Mouse (Mus musculus): ENCODE measurements around the gene Cmpk2.
A peak's percentile ranks its signal among the peaks of the same experiment; 100 is the strongest.
"Not testable (repeated sequence)": the region's sequence is repeated elsewhere in the genome, so short reads cannot be mapped to it uniquely, and the experiment has no call there.

Gene Cmpk2

DNA sequence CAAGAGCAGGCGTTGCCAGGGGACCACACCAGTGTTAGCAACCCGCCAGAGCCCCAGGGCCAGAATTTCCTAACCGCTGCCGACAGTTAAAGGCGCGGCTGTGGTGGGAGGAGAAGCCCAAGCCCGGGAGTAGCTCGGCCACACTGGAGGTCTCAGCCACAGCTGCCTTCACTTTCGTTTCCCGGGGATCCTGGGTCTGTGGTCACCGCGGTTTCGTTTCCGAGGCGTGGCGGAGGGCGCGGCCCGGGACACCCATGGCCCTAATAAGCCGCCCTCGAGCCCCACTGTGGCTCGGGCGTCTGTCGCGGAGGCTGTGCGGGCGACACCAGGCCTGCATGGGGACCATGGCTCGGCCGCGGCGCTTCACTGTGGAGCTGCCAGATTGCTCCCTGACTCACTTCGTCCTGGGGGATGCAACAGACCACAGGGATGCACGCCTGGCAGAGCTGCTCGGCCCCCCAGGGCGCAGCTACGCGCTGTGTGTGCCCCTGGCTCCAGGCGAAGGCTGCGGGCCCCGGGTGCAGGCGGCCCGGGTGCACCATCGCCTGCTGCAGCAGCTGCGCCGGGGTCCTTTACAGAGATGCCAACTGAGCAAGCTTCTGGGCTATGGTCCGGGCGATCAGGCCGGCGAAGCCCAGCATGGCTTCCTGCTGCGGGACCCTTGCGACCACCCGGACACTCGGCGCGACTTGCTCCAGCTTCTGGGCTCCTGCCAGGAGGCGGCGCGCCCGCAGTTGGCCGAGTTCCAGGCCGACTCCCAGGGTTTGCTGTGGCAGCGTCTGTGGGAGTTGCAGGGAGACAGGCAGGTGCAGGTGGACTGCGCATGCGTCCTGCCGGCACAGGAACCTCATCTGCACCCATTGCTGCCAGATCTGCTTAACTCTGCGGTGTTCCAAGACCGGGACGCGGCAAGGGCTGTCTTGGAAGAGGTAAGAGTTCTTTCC lies at the start of gene Cmpk2:
TSS of gene Cmpk2 (plus strand) at position 107 of the 944 bp plus-strand sequence.
- DNase-seq (ENCODE audit: low read depth in 2 of 2, low spot score in 2 of 2), result peak; percentile 61 to 71

DNA sequence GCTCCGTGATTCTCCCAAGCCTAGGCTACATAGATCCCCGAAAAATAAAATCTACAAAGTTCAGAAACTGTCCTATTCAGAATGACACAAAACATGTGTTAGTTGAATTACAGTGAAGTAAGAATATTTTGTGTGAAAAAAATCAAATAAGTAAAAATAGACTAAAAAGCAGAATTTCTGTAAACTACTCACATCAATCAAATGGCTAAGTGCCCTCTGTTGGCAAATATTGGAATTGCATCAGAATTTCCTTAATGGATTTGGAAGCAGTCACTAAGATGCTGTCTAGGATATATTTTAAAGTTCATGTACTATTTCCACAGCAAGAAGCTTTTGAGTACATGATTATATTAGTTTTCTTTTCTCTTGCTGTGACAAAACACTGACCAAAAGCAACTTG lies 44.2 kb upstream of the Cmpk2 start:
- DNase-seq (ENCODE audit: low read depth in 2 of 2, low spot score in 2 of 2), result peak in 1 of 2 experiments; percentile 54

DNA sequence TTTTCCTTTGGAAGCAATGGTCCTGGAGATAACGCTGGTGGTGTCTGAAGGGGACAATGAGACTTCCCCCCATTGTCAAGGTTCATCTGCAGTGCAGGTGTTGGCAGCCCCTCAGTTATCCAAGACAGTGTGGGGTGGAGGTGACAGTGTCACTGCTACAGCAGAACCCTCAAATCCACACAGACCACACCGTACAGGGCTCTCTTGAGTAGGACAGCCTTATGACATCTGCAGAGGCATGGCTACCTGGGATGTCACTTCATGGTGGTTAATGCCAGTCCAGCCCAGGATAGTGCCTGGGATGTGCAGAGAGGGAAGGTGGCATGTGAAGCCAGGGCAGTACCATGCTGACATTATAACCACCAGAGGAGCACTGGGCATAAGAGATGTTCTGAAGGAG lies 40.2 kb upstream of the Cmpk2 start:
- DNase-seq (ENCODE audit: low read depth in 2 of 2, low spot score in 2 of 2), result not testable (repeated sequence)

GRCm38 (mm10) chr12:26436334-26436733 lies 32.7 kb upstream of the Cmpk2 start:
- DNase-seq (ENCODE audit: low read depth in 2 of 2, low spot score in 2 of 2), result no peak

DNA sequence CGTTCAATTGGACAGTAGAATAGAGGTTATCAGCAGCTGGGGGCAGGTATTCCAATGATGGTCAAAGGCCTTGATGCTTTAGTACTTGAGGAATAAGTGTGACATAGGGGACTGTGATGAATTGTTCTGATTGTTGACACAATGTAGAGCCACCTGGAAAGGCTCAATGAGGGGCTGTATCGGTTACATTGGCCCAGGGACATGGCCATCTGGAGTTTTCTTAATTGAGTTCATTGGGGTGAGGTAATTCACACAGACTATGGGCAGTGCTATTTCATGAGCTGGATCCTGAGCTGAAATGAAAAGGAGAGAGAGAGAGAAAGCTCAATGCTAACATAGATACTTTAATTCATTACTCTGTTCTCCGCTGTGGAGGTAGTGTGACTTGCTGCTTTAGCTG lies 31.1 kb upstream of the Cmpk2 start:
- DNase-seq (ENCODE audit: low read depth in 2 of 2, low spot score in 2 of 2), result no peak

DNA sequence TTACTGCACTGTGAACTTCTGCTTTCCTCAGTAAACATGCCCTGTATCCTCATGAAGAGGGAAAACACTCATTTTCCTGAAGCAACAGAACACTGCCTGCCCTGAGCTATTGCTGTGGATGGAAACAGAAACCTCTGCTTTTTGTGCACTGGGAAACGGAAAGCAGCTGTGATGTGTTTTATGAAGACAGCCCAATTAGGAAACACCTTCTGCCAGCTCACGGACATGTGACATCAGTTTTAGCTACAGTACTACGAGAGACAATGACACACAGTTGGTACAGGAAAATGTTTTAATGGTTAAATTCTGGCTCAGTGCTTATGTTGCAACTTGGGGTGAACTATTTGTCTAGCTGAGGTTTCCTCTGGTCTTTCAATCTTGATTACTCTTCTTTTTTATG lies 29.6 kb upstream of the Cmpk2 start:
- no peak for DNase-seq (ENCODE audit: low read depth in 2 of 2, low spot score in 2 of 2)

DNA sequence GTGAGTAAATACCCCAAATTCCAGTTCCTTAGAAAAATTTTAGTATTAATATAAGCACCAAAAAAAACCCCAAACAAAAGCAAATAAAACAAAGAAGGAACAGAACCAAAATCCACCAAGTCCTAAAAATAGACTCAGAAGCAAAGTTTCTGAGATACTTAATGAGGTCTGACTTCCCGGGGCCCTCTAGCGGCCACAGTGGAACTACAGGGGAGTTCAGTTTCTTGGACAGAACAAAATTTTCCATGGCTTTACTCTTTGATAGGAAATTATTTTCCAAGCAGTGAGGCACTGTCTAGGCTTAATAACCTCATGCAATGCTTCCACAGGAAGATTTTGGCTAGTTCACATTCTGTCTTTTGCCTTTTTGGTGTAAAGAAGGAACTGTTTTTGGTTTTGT lies 24.9 kb upstream of the Cmpk2 start:
- peak; percentile 16 to 52 for DNase-seq (ENCODE audit: low read depth in 2 of 2, low spot score in 2 of 2)

GRCm38 (mm10) chr12:26444511-26444910 lies 24.5 kb upstream of the Cmpk2 start:
- DNase-seq (ENCODE audit: low read depth in 2 of 2, low spot score in 2 of 2), result no peak

- DNase-seq (ENCODE audit: low read depth in 2 of 2, low spot score in 2 of 2), result no peak
Measured at GRCm38 (mm10) chr12:26446377-26447045, 22.5 kb upstream of the Cmpk2 start.

DNA sequence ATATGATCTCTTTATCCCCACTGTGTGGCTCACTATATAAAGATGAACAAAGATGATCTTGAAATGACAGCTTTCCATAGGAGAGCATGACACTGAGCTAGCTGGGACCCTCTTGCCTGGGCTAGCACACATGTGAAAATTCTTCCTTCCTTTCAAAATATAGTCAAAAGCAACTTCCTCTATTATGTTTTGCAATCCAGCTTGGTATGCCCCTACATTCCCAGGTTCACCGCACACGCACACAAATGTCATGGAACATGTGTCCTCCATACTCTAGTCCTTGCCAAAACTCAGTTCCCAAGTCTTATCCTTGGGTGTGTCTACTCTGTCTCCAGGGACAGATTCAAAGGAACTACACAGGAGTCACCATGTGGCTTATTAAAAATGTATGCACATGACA lies 19.5 kb upstream of the Cmpk2 start:
- DNase-seq (ENCODE audit: low read depth in 2 of 2, low spot score in 2 of 2), result no peak

DNA sequence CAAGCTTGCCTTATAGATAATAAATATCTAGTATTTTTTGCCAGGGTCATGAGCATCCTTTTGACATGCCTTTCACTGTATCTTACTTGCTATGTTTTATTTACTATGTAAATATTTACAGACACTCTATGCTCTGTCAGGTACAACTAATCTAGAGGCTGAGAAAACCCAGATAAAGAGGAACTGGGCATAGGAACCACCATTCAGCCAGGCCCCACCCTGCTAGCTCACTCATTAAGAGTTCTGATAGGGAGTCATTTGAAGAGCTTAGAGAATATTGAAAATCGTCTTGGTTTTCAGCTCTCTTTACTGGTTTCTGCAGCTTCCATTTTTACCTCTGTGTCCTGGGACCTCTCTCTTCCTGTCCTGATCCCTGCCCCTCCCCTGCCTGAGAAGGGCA lies 17.9 kb upstream of the Cmpk2 start:
- no peak for DNase-seq (ENCODE audit: low read depth in 2 of 2, low spot score in 2 of 2)

GRCm38 (mm10) chr12:26452951-26453350 lies 16.1 kb upstream of the Cmpk2 start:
- DNase-seq (ENCODE audit: low read depth in 2 of 2, low spot score in 2 of 2), result no peak

- no peak for DNase-seq (ENCODE audit: low read depth in 2 of 2, low spot score in 2 of 2)
Measured at GRCm38 (mm10) chr12:26454682-26455081, 14.3 kb upstream of the Cmpk2 start.

GRCm38 (mm10) chr12:26456028-26456698 lies 12.8 kb upstream of the Cmpk2 start, which contains the start of gene Rsad2:
TSS of gene Rsad2 (minus strand) at chr12:26456452.
- DNase-seq (ENCODE audit: low read depth in 2 of 2, low spot score in 2 of 2), result peak; percentile 73

- DNase-seq (ENCODE audit: low read depth in 2 of 2, low spot score in 2 of 2), result no peak
Measured at GRCm38 (mm10) chr12:26460091-26460490, 8.9 kb upstream of the Cmpk2 start.

DNA sequence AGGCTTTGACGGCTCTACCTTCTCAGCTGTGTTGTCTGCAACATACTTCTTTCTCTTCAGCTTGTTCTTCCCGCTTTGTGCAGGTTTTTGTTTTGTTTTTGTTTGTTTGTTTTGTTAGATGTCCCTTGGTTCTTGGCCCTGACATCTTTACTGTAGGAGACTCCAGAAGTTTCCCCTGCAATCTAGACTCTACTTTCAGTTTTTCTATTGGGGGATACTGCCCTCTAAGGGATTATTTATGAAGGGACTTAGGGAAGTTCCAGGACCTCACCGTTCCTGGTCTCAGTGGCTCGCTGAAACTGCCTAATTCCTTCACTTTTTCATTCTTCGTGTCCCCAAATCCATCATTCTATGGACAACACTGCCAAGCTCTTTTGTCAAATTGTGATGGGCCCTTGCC lies 3.4 kb upstream of the Cmpk2 start:
- DNase-seq (ENCODE audit: low read depth in 2 of 2, low spot score in 2 of 2), result no peak

- no peak for DNase-seq (ENCODE audit: low read depth in 2 of 2, low spot score in 2 of 2)
Measured at GRCm38 (mm10) chr12:26470042-26470409, 1.0 kb downstream of the Cmpk2 start.

DNA sequence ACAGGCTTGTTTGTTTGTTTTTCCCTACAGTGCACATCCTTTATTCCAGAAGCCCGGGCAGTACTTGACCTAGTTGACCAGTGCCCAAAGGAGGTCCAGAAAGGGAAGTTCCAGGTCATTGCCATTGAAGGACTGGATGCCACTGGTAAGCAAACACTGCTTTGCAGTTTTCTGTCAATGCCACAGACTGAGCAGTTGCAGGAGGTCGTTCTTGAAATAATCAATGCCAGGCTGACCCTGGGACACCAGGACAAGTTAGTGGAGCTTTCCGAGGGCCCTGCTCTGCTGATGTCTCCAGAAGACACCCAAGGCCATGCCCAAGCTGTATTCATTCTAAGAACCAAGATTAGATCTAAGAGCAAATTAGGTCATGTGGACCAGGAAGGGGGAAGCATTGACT lies 2.4 kb downstream of the Cmpk2 start:
- no peak for DNase-seq (ENCODE audit: low read depth in 2 of 2, low spot score in 2 of 2)

GRCm38 (mm10) chr12:26472770-26473481 lies 3.9 kb downstream of the Cmpk2 start:
- no peak for DNase-seq (ENCODE audit: low read depth in 2 of 2, low spot score in 2 of 2)

- DNase-seq (ENCODE audit: low read depth in 2 of 2, low spot score in 2 of 2), result no peak
Measured at GRCm38 (mm10) chr12:26473746-26474145, 4.7 kb downstream of the Cmpk2 start.

GRCm38 (mm10) chr12:26477198-26477597 lies 8.2 kb downstream of the Cmpk2 start:
- no peak for DNase-seq (ENCODE audit: low read depth in 2 of 2, low spot score in 2 of 2)

Data from CD8-positive naive resting alpha-beta T cell, adult 2 months (primary cell).